Mouse (Mus musculus) heart, embryonic 13.5 days (tissue): Measurements from ENCODE around the gene Galr2. TPM values are rescaled to one million over a fixed set of nuclear protein-coding genes. Genes with fewer than 3 reads are reported as not detected.

Source experiments
- ATAC-seq: fragments of 200-750 bp; cut with Nextera tagmentation; 2 replicates; pipeline ENCODE4 v1.8.0; 2017; ENCODE audit warnings: moderate TSS enrichment; ENCODE audit not compliant: insufficient number of reproducible peaks, low FRiP score, low TSS enrichment; ENCODE audit errors: extremely low read depth
- H3K27ac ChIP-seq: fragments of 300-500 bp; sonication (generic); replicated peaks from 2 replicates; pipeline ENCODE4 v1.5.1; 2015; ENCODE audit warnings: moderate library complexity, mild to moderate bottlenecking, inconsistent platforms
- H3K27me3 ChIP-seq: fragments of 300-500 bp; sonication (generic); replicated peaks from 2 replicates; pipeline ENCODE4 v1.6.1; 2015; ENCODE audit warnings: mild to moderate bottlenecking, inconsistent platforms
- H3K36me3 ChIP-seq: fragments of 300-500 bp; sonication (generic); 2 replicates; pipeline ENCODE4 v1.6.1; 2015; ENCODE audit warnings: mild to moderate bottlenecking, inconsistent platforms
- H3K4me1 ChIP-seq: fragments of 300-500 bp; sonication (generic); 2 replicates; pipeline ENCODE4 v1.6.1; 2015; ENCODE audit warnings: inconsistent platforms
- H3K4me2 ChIP-seq: fragments of 300-500 bp; sonication (generic); 2 replicates; pipeline ENCODE4 v1.6.1; 2015; ENCODE audit warnings: inconsistent platforms, mild to moderate bottlenecking, moderate library complexity
- H3K4me3 ChIP-seq: fragments of 300-500 bp; sonication (generic); 2 replicates; pipeline ENCODE4 v1.5.1; 2015; ENCODE audit warnings: moderate library complexity, mild to moderate bottlenecking, inconsistent platforms
- H3K9ac ChIP-seq: fragments of 300-500 bp; sonication (generic); 2 replicates; pipeline ENCODE4 v1.6.1; 2015; ENCODE audit warnings: inconsistent platforms, mild to moderate bottlenecking, moderate library complexity
- H3K9me3 ChIP-seq: fragments of 300-500 bp; sonication (generic); 2 replicates; pipeline ENCODE4 v1.6.1; 2016; ENCODE audit warnings: inconsistent platforms
- WGBS: fragments of 180-500 bp; shearing (Covaris S2); methylation state at CpG from one replicate; pipeline ENCODE4 v1.1.7; 2015; ENCODE audit warnings: mixed read lengths; 5-methylcytosine and 5-hydroxymethylcytosine counted together
- polyA plus RNA-seq: library from polyadenylated mRNA; unstranded; fragments of >200 nt; fragmentation: Nextera tagmentation; extraction: Ambion mirVana; gene quantifications from 2 replicates; pipeline ENCODE4 v1.2.1, GENCODE M21; 2015

Galr2 gene
- polyA plus RNA-seq, 1 experiment from 2014 or later = not detected

- Histone ChIP-seq H3K4me2 (no peak overlapping the region), H3K4me3 (no peak overlapping the region), H3K27me3 (no peaks in the 10 kb centered on the region), H3K27ac (no peak overlapping the region), H3K36me3 (peaks cover 100% of the 10 kb centered on the region), H3K4me1 (peaks cover 23% of the 10 kb centered on the region), H3K9ac (no peak overlapping the region), H3K9me3 (no peaks in the 10 kb centered on the region)
- WGBS = 74% methylated on average over 9 of the region's 9 CpGs
- no peak for ATAC-seq
Measured at GRCm38 (mm10) chr11:116254627-116255026, 26.1 kb upstream of the Galr2 start.

DNA sequence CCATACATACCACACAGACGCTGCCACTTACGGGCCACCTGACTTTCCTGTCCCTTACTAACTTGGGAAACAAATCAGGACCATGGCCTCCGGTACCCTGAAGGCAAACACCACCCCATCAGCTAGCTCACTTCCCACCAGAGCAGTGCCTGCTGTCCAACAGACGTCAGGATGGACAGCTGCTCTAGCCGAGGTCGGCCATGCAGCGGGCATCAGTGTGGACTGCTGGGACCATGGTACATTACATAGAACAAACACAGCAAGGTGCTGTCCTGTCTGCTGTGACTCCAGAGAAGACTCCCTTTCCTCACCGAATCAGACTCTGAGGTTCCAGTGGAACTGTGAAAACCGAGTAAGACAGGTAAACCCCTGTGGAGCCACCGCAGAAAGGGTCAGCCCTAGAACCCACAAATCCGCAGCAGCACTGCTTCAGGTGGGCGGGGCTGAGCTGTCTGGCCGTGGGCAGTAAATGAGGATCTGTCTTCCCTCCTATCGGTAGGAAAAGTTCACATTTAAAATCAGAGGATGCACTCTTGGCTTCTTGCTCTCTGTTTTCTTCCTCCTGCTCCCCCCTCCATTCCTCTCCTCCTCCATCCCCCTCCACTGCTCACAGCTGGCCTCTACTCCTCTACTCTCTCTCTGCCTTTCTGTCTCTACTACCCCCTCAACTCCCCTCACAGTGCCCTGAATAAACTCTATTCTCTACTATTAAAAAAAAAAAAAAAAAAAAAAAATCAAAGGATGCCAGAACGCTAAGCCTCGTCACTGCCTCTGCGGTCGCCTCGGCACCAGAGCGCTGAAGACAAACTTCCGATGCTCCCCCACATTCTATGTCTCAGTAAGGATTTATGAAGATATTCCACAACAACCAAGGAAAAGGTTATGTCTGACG lies 25.4 kb upstream of the Galr2 start:
- Histone ChIP-seq H3K36me3 (peaks cover 100% of the 10 kb centered on the region), H3K4me1 (peaks cover 22% of the 10 kb centered on the region), H3K4me3 (no peak overlapping the region), H3K9ac (no peak overlapping the region), H3K9me3 (no peaks in the 10 kb centered on the region), H3K4me2 (no peak overlapping the region), H3K27me3 (no peaks in the 10 kb centered on the region), H3K27ac (no peak overlapping the region)
- 82% methylated on average over 22 of the region's 22 CpGs for WGBS
- ATAC-seq = no peak

DNA sequence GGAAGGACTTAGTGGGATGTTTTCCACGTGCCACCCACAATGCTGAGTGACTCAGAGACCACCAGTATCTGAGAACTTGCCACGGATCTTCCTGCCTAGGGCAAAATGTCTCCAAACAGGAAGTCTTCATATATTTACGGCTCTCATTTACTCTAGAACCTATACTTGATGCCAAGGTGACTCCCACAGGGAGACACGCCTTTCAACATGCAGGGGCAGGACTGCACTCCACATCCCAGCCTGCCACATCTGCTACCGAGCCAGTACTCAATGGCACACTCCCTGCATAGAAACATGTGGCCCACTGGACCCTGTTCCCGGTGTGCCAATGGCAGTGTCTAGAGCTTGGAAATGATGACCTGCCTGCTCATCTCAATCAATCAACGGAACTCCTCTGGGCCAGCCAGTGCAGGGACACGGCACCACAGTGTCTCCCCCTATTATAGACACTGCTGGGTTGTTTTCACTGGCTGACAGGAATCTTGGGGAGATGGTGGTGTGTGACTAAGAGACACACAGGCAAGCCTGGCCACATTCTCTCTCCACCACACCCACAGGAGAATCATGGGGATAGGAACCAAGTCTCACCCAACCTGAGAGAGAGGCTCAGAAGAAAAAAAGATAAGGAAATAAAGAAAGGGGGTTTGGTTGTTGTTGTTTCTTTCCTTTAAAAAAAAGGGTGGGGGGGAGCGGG lies 24.6 kb upstream of the Galr2 start:
- Histone ChIP-seq H3K36me3 (peaks cover 100% of the 10 kb centered on the region), H3K27ac (no peak overlapping the region), H3K9ac (no peak overlapping the region), H3K4me1 (peaks cover 15% of the 10 kb centered on the region), H3K4me2 (no peak overlapping the region), H3K4me3 (no peak overlapping the region), H3K27me3 (no peaks in the 10 kb centered on the region), H3K9me3 (no peaks in the 10 kb centered on the region)
- ATAC-seq = no peak
- 85% methylated on average over 9 of the region's 9 CpGs for WGBS

- Histone ChIP-seq H3K4me3 (no peak overlapping the region), H3K27me3 (no peaks in the 10 kb centered on the region), H3K27ac (no peak overlapping the region), H3K9ac (no peak overlapping the region), H3K4me2 (no peak overlapping the region), H3K9me3 (no peaks in the 10 kb centered on the region), H3K4me1 (0 out of 2 replicates have a peak, but pooled peaks cover 3% of the 10 kb centered on the region), H3K36me3 (peaks cover 100% of the 10 kb centered on the region)
- ATAC-seq = no peak
- 90% methylated on average over 8 of the region's 8 CpGs for WGBS
Measured at GRCm38 (mm10) chr11:116259461-116259860, 21.3 kb upstream of the Galr2 start.

DNA sequence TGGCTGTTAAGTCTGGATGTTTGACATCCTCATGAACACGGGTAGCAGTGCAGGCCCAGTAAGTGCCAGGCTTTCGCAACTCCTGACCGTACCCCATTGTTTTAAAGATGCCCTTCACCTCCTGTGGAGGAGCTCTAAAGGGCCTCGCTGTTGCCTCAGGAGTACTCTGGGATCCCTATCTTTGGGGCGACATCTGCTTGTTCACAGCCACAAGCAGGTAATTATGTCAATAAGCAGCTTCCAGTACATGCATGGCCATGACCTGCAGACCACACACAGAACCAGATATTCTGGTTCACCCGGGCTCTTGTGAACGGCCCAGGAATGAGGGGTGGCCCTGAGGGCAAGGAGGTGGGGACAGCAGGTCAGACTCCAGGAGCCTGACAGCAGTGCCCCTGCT lies 20.5 kb upstream of the Galr2 start:
- H3K27me3 ChIP-seq = no peaks in the 10 kb centered on the region
- no peak overlapping the region for H3K4me2 ChIP-seq
- ATAC-seq = no peak
- H3K27ac ChIP-seq = no peak overlapping the region
- no peaks in the 10 kb centered on the region for H3K9me3 ChIP-seq
- no peak overlapping the region for H3K9ac ChIP-seq
- 86% methylated on average over 7 of the region's 7 CpGs for WGBS
- 0 out of 2 replicates have a peak, but pooled peaks cover 3% of the 10 kb centered on the region for H3K4me1 ChIP-seq
- H3K36me3 ChIP-seq = peaks cover 100% of the 10 kb centered on the region
- H3K4me3 ChIP-seq = no peak overlapping the region

DNA sequence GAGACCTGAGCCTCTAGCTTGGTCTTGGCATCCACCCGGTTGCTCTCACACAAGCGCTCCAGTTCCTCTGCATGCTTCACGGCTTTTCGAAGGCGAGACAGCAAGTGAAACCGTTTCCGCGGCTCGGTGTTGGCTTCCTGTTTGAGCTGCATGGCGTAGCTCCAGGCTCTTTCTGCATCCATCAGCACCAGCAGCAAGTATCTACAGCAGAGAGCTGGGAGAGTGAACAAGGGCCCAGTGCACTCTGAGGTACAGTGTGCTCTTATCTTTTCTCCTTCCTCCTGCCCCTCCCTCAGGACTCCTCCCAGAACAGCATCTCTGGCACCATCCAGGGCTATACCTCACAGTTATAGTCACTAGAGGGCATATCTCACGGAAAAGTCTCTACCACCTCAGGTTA lies 15.4 kb upstream of the Galr2 start:
- no peak for ATAC-seq
- peaks cover 100% of the 10 kb centered on the region for H3K36me3 ChIP-seq
- no peaks in the 10 kb centered on the region for H3K27me3 ChIP-seq
- H3K4me1 ChIP-seq = no peaks in the 10 kb centered on the region
- no peak overlapping the region for H3K9ac ChIP-seq
- H3K4me2 ChIP-seq = no peak overlapping the region
- WGBS = 85% methylated on average over 11 of the region's 11 CpGs
- no peak overlapping the region for H3K27ac ChIP-seq
- no peaks in the 10 kb centered on the region for H3K9me3 ChIP-seq
- no peak overlapping the region for H3K4me3 ChIP-seq

GRCm38 (mm10) chr11:116265850-116266249 lies 14.9 kb upstream of the Galr2 start:
- H3K9me3 ChIP-seq = no peaks in the 10 kb centered on the region

DNA sequence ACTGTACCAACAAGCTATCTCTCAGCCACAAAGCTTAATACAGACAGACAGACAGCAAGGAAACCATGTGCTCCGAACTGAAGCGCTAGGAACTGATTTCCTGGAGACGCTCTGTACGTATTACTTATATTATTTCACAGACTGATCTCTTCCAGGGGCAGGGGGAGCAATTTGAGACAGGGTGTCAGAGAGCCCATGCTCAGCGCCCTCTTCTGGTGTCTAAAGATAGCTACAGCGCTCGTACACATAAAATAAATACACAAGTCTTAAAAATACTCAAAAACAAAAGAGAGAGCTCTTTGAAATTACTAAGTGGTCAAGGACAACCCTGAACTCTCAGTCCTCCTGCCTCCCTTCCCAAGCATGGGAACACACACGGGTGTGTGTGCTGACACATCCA lies 13.1 kb upstream of the Galr2 start:
- Histone ChIP-seq H3K36me3 (peaks cover 98% of the 10 kb centered on the region), H3K4me3 (no peak overlapping the region), H3K4me2 (no peak overlapping the region), H3K4me1 (peaks cover 14% of the 10 kb centered on the region), H3K9me3 (no peaks in the 10 kb centered on the region), H3K27me3 (no peaks in the 10 kb centered on the region), H3K9ac (no peak overlapping the region), H3K27ac (no peak overlapping the region)
- no peak for ATAC-seq
- WGBS = 81% methylated on average over 8 of the region's 8 CpGs

More at GRCm38 (mm10) chr11:116265850-116266249, 14.9 kb upstream of the Galr2 start:
- 90% methylated on average over 4 of the region's 4 CpGs for WGBS
- no peaks in the 10 kb centered on the region; the same call in 1 of the 2 replicates for H3K4me1 ChIP-seq
- no peak overlapping the region for H3K4me2 ChIP-seq
- H3K27me3 ChIP-seq = no peaks in the 10 kb centered on the region
- H3K4me3 ChIP-seq = no peak overlapping the region
- H3K27ac ChIP-seq = no peak overlapping the region
- ATAC-seq = no peak
- peaks cover 100% of the 10 kb centered on the region for H3K36me3 ChIP-seq
- H3K9ac ChIP-seq = no peak overlapping the region

GRCm38 (mm10) chr11:116268313-116268712 lies 12.4 kb upstream of the Galr2 start:
- Histone ChIP-seq H3K4me3 (no peak overlapping the region), H3K9me3 (no peaks in the 10 kb centered on the region), H3K36me3 (peaks cover 92% of the 10 kb centered on the region), H3K27ac (no peak overlapping the region), H3K9ac (no peak overlapping the region), H3K4me2 (no peak overlapping the region), H3K27me3 (no peaks in the 10 kb centered on the region), H3K4me1 (peaks cover 19% of the 10 kb centered on the region)
- WGBS = 91% methylated on average over 6 of the region's 6 CpGs
- ATAC-seq = no peak

DNA sequence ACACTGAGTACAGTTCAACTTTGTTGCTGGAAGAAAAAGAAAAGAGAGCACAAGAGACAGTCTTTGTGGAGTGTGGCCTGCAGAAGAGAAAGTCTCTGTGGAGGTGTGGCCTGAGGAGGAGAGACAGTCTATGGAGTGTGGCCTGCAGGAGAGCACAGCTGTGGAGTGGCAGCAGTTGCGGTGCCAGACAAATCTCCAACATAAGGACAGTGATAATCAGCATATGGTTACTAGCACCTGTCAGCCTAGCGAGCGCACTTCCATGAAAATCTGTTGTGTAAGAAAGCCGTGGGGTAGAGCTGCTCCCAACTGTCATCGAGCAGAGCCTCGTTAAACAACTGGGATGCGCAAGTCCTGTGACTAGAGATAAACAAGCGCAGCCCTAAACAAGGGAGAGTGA lies 11.2 kb upstream of the Galr2 start:
- Histone ChIP-seq H3K4me3 (no peak overlapping the region), H3K9me3 (no peaks in the 10 kb centered on the region), H3K27ac (no peak overlapping the region), H3K4me1 (peaks cover 22% of the 10 kb centered on the region), H3K4me2 (no peak overlapping the region), H3K36me3 (peaks cover 80% of the 10 kb centered on the region), H3K27me3 (no peaks in the 10 kb centered on the region), H3K9ac (no peak overlapping the region)
- 90% methylated on average over 8 of the region's 8 CpGs for WGBS
- ATAC-seq = no peak

DNA sequence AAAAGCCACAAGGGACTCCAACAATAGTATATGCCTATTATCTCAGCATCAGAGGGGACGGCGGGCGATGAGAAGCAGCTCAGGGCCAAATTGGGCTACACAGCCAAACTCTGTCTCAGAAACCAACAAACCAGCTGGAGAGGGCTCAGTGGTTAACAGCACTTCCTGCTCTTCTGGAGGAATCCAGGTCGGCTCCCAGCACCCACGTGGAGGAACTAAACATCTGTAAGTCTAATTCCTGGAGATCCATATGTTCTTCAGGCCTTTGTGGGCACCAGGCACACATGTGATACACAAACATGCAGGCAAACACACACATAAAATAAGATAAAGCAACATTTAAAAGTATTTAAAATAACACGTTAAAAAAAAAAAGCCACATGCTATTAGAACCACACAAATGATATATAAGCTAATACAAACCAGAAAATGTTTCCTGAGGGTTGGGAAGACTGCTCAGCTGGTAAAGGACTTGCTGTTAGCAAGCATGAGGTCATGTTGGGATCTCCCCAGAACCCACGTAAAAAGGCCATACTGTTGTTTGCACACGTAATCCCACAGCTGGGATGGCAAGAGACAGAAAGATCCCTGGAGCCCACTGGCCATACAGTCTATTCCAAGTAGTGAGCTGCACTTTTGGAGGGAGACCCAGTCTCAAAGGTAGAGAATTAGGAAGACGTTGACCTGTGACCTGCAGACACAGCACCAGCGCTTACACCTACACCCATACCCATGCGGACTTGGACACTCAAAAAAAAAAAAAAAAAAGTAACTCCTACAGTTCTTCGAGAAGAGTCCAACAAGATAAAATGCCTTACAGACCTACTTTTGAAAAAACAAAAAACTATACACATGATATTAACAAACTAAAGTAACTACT lies 7.9 kb upstream of the Galr2 start:
- Histone ChIP-seq H3K4me2 (peak overlapping the region; percentile 81), H3K27me3 (0 out of 2 replicates have a peak, but pooled peaks cover 4% of the 10 kb centered on the region), H3K9ac (peak overlapping the region; percentile 99), H3K36me3 (peaks cover 47% of the 10 kb centered on the region), H3K9me3 (no peaks in the 10 kb centered on the region), H3K4me3 (peak overlapping the region; percentile 98), H3K4me1 (peaks cover 26% of the 10 kb centered on the region), H3K27ac (no peak overlapping the region)
- ATAC-seq = no peak
- 39% methylated on average over 12 of the region's 12 CpGs for WGBS
